Mouse (Mus musculus) C2C12 (cell line): ENCODE measurements around the gene Gpr137c.

Source experiments
- CTCF ChIP-seq: IDR thresholded peaks from one replicate; pipeline ENCODE4 v1.5.1; 2011; ENCODE audit not compliant: control insufficient read depth, insufficient read depth, insufficient read length
- MAX ChIP-seq: IDR thresholded peaks from one replicate; pipeline ENCODE4 v1.6.1; 2011; ENCODE audit warnings: mild to moderate bottlenecking, control low read depth
- MYOG ChIP-seq: IDR thresholded peaks from one replicate; pipeline ENCODE4 v1.6.1; 2011; ENCODE audit not compliant: control insufficient read depth, insufficient read length; ENCODE audit errors: extremely low read depth
- USF1 ChIP-seq: IDR thresholded peaks from one replicate; pipeline ENCODE4 v1.6.1; 2011; ENCODE audit warnings: low read depth, mild to moderate bottlenecking, control low read depth, moderate library complexity

GRCm38 (mm10) chr14:45319237-45319610, 99.7 kb downstream of the Gpr137c start:
- TF ChIP-seq CTCF (no peak), MAX (no peak), USF1 (no peak), MYOG (no peak)
